Mouse (Mus musculus): ENCODE results near the gene Gm49373.

GRCm38 (mm10) chr9:21090537-21090936 is 17.6 kb upstream of the Gm49373 start:
- TF ChIP-seq CTCF (IDR thresholded peaks at IDR 0.05; ENCODE audit: control insufficient read depth, insufficient read depth, insufficient read length) (no peak), MYOG (IDR thresholded peaks at IDR 0.05; ENCODE audit: control insufficient read depth, extremely low read depth, insufficient read length) (no peak), MYOD1 (IDR thresholded peaks at IDR 0.05; ENCODE audit: control insufficient read depth, insufficient read length, low read depth) (no peak)
